Comparison of ENCODE assay signal across 8 mouse cellular contexts in genomic region chr10:87813073-87813590, GRCm38 (mm10). TPM values are rescaled to one million over a fixed set of nuclear protein-coding genes. Genes with fewer than 3 reads are reported as not detected.
DNase-seq lines count a peak whose midpoint lies in the region; ATAC-seq and TF ChIP-seq lines count a peak whose summit lies in the region.

No protein-coding gene starts in this region.

- 14% methylated on average over 3 of the region's 3 CpGs for WGBS in heart, postnatal 0 days
- WGBS in forebrain, embryonic 15.5 days: 6% methylated on average over 3 of the region's 3 CpGs
- WGBS in midbrain, embryonic 16.5 days: 5% methylated on average over 3 of the region's 3 CpGs

- H3K27ac ChIP-seq in heart, postnatal 0 days (ENCODE audit: low read depth): no peak overlapping the region
- H3K27ac ChIP-seq in forebrain, embryonic 15.5 days (replicated peaks): peak overlapping the region; percentile 36
- H3K27ac ChIP-seq in midbrain, embryonic 16.5 days (ENCODE audit: low read length): peak overlapping the region; percentile 66

- intact Hi-C loops in heart, postnatal 25 days (cut with DNase I): no loop called here

- no peaks in the 10 kb centered on the region for H3K27me3 ChIP-seq in heart, postnatal 0 days (ENCODE audit: control insufficient read depth, insufficient read depth, low read length)
- no peaks in the 10 kb centered on the region for H3K27me3 ChIP-seq in forebrain, embryonic 15.5 days
- H3K27me3 ChIP-seq in midbrain, embryonic 16.5 days (ENCODE audit: control insufficient read depth, insufficient read depth, low read depth, low read length): no peaks in the 10 kb centered on the region

- H3K36me3 ChIP-seq in heart, postnatal 0 days (replicated peaks; ENCODE audit: control insufficient read depth, insufficient read depth, low read length): no peaks in the 10 kb centered on the region
- no peaks in the 10 kb centered on the region for H3K36me3 ChIP-seq in forebrain, embryonic 15.5 days
- H3K36me3 ChIP-seq in midbrain, embryonic 16.5 days (ENCODE audit: control insufficient read depth, insufficient read depth, low read length): no peaks in the 10 kb centered on the region

- no peak for TF ChIP-seq EP300 in heart, postnatal 0 days (IDR thresholded peaks at IDR 0.05; ENCODE audit: low read depth)

- H3K4me3 ChIP-seq in heart, postnatal 0 days (ENCODE audit: low read depth, low read length): no peak overlapping the region
- no peak overlapping the region for H3K4me3 ChIP-seq in forebrain, embryonic 15.5 days
- no peak overlapping the region for H3K4me3 ChIP-seq in midbrain, embryonic 16.5 days (ENCODE audit: low read depth, low read length)

- ATAC-seq in heart, postnatal 0 days (ENCODE audit: insufficient read depth, low read depth): no peak
- peak; percentile 71 for ATAC-seq in forebrain, embryonic 15.5 days (replicated peaks)
- peak; percentile 73 for ATAC-seq in midbrain, embryonic 16.5 days
- no peak for ATAC-seq in erythroblast, adult 5-6 weeks (replicated peaks; ENCODE audit: low FRiP score, poor library complexity, severe bottlenecking)

- peak overlapping the region; percentile 32; the same call in 1 of the 2 replicates for H3K4me2 ChIP-seq in heart, postnatal 0 days (ENCODE audit: low read depth, low read length)
- 0 out of 2 replicates have a peak overlapping the region, but pooled peaks have one; percentile 16 for H3K4me2 ChIP-seq in forebrain, embryonic 15.5 days (replicated peaks)
- peak overlapping the region; percentile 37 for H3K4me2 ChIP-seq in midbrain, embryonic 16.5 days (ENCODE audit: low read length)

- DNase-seq in heart, postnatal 0 days (ENCODE audit: low spot score): no peak
- no peak for DNase-seq in heart, postnatal 25 days (ENCODE audit: low spot score)
- DNase-seq in embryo, embryonic 11 days: peak; percentile 39
- DNase-seq in lung, adult 18-20 months: no peak
- DNase-seq in frontal cortex, postnatal 14 days (ENCODE audit: low spot score in 2 of 2): no peak

- no peaks in the 10 kb centered on the region for H3K9me3 ChIP-seq in heart, postnatal 0 days (replicated peaks; ENCODE audit: control insufficient read depth, low read length)
- H3K9me3 ChIP-seq in forebrain, embryonic 15.5 days: no peaks in the 10 kb centered on the region
- H3K9me3 ChIP-seq in midbrain, embryonic 16.5 days (replicated peaks; ENCODE audit: control insufficient read depth, low read length, poor library complexity, severe bottlenecking): no peaks in the 10 kb centered on the region

- 0 out of 2 replicates have a peak, but pooled peaks cover 5% of the 10 kb centered on the region for H3K4me1 ChIP-seq in heart, postnatal 0 days (ENCODE audit: control insufficient read depth, insufficient read depth)
- H3K4me1 ChIP-seq in forebrain, embryonic 15.5 days: peaks cover 8% of the 10 kb centered on the region
- peaks cover 13% of the 10 kb centered on the region for H3K4me1 ChIP-seq in midbrain, embryonic 16.5 days (ENCODE audit: control insufficient read depth, insufficient read depth, low read length)

- no peak overlapping the region for H3K9ac ChIP-seq in heart, postnatal 0 days (replicated peaks; ENCODE audit: low read depth, low read length)
- no peak overlapping the region for H3K9ac ChIP-seq in forebrain, embryonic 15.5 days (replicated peaks)
- peak overlapping the region; percentile 0; the same call in 1 of the 2 replicates for H3K9ac ChIP-seq in midbrain, embryonic 16.5 days (ENCODE audit: low read depth, low read length)

- TF ChIP-seq CTCF in heart, postnatal 0 days (IDR thresholded peaks at IDR 0.05; ENCODE audit: low read depth): no peak

RNA-seq across cellular contexts. Expression of gene Igf1, which starts 44.9 kb away (rescaled TPM):
- total RNA-seq in heart, postnatal 0 days (2014; rRNA removed; ENCODE audit: low replicate concordance): 10.0 and 12.6 TPM in 2 replicates
- polyA plus RNA-seq in heart, postnatal 0 days (2015; fragmentation: Nextera tagmentation; extraction: Ambion mirVana): 23.4 and 26.8 TPM in 2 replicates
- 10 to 100 TPM; 15.8 to 23.0 TPM for total RNA-seq in heart, postnatal 25 days (2021)
- polyA plus RNA-seq in forebrain, embryonic 15.5 days (2015; fragmentation: Nextera tagmentation; extraction: Ambion mirVana): 3.8 and 4.6 TPM in 2 replicates
- 8.4 and 11.4 TPM in 2 replicates for polyA plus RNA-seq in midbrain, embryonic 16.5 days (2015; fragmentation: Nextera tagmentation; extraction: Ambion mirVana)
- total RNA-seq in erythroblast, adult 5-6 weeks (2015; ENCODE audit: low replicate concordance): 15.9 and 25.3 TPM in 2 replicates
- 7.3 and 13.2 TPM in 2 replicates for total RNA-seq in erythroblast, adult 5-6 weeks (2017; ENCODE audit: low replicate concordance)

Comparison
In these comparisons a context has a peak if more than half of its experiments do, and no peak if none do; other contexts are left out.
1. ATAC-seq: peak in forebrain, embryonic 15.5 days (single experiment) and midbrain, embryonic 16.5 days (single experiment); none in heart, postnatal 0 days (single experiment) and erythroblast, adult 5-6 weeks (single experiment).
2. Peak in every context shown above with its lines, with median percentiles within 50 percentile points of each other: H3K4me2 ChIP-seq.